Mouse (Mus musculus): ENCODE results near the gene 2210010C04Rik.

DNA sequence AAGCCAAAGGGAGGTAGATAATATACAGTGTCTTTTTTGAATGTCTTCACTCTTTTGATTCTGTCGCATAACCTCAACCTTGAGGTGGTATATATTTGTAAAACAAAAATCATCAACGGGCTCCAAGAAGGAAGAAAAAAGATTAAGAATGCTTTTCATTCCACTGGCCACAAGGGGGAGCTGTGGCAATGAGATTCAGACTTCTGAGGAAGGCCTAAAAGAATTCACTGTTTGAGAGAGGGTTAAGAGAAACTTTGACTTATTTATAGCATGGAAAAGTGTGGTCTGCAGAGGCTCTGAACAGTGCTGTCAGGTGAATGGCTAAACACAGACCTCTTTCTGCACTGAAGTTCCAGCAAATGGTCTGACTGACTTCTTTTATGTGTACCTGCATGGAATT is 20.3 kb upstream of the 2210010C04Rik start:
- no peak for TF ChIP-seq CTCF (IDR thresholded peaks at IDR 0.05; ENCODE audit: insufficient read depth, low read depth, low read length)
- no peak for TF ChIP-seq POLR2A (IDR thresholded peaks at IDR 0.05; ENCODE audit: insufficient read depth, low read depth, low read length)

Measured in olfactory bulb, adult 2 months (tissue).